Mouse (Mus musculus) MEL (cell line): ENCODE measurements at regions not wholly inside any gene's neighbourhood (a gene's known extent, or its start where the extent isn't known, plus 50 kb on each side); places are given as distances from the start of the nearest gene placed in this dataset.

ENCODE experiments used
- DNase-seq: peaks from one replicate; pipeline ENCODE4 v3.0.0; 2011; ENCODE audit warnings: low read depth, low spot score
- H3K27ac ChIP-seq: 2 replicates; pipeline ENCODE4 v1.5.1; 2012; ENCODE audit warnings: low read depth, mild to moderate bottlenecking, control low read depth, low read length, moderate library complexity; ENCODE audit not compliant: control insufficient read depth
- H3K27me3 ChIP-seq, 2 experiments: fragments of 150-350 bp in 1 of 2; sonication (generic) in 1 of 2; 2 replicates each; pipeline ENCODE4 v1.6.1; 2012; ENCODE audit warnings: low read length in 2 of 2, mild to moderate bottlenecking in 2 of 2, improper control_type of control experiment in 1 of 2, moderate library complexity in 1 of 2; ENCODE audit not compliant: insufficient read depth in 2 of 2, control insufficient read depth in 1 of 2
- H3K36me3 ChIP-seq, 2 experiments: 2 replicates each; pipeline ENCODE4 v1.6.1; 2012 to 2014; ENCODE audit warnings: low read length in 2 of 2, improper control_type of control experiment in 1 of 2, inconsistent platforms in 1 of 2, mild to moderate bottlenecking in 1 of 2; ENCODE audit not compliant: insufficient read depth in 2 of 2, control insufficient read depth in 1 of 2
- H3K4me1 ChIP-seq, 2 experiments: fragments of 150-350 bp in 1 of 2; sonication (generic) in 1 of 2; 2 replicates each; pipeline ENCODE4 v1.6.1; 2012; ENCODE audit warnings: low read length in 2 of 2, improper control_type of control experiment in 1 of 2, mild to moderate bottlenecking in 1 of 2; ENCODE audit not compliant: insufficient read depth in 2 of 2, control insufficient read depth in 1 of 2
- H3K4me3 ChIP-seq, 2 experiments: fragments of 150-350 bp in 1 of 2; sonication (generic) in 1 of 2; 2 replicates each; pipeline ENCODE4 v1.5.1; 2012; ENCODE audit warnings: low read depth in 2 of 2, low read length in 2 of 2, mild to moderate bottlenecking in 2 of 2, moderate library complexity in 2 of 2, control low read depth in 1 of 2, improper control_type of control experiment in 1 of 2; ENCODE audit not compliant: control insufficient read depth in 1 of 2, insufficient read depth in 1 of 2
- H3K79me2 ChIP-seq: 2 replicates; pipeline ENCODE4 v1.6.1; 2012; ENCODE audit warnings: mild to moderate bottlenecking, low read length, moderate library complexity; ENCODE audit not compliant: control insufficient read depth, poor library complexity, insufficient read depth
- H3K9ac ChIP-seq: 2 replicates; pipeline ENCODE4 v1.6.1; 2012; ENCODE audit warnings: low read depth, mild to moderate bottlenecking, control low read depth, low read length, moderate library complexity; ENCODE audit not compliant: control insufficient read depth, poor library complexity, severe bottlenecking
- H3K9me3 ChIP-seq: fragments of 150-350 bp; sonication (generic); replicated peaks from 2 replicates; pipeline ENCODE4 v1.6.1; 2012; ENCODE audit warnings: mild to moderate bottlenecking, low read length, improper control_type of control experiment, moderate library complexity; ENCODE audit not compliant: insufficient read depth
- BHLHE40 ChIP-seq: IDR thresholded peaks from 2 replicates; pipeline ENCODE4 v1.6.1; 2012; ENCODE audit warnings: low read depth, mild to moderate bottlenecking, inconsistent platforms, low read length, improper control_type of control experiment, borderline replicate concordance
- CHD1 ChIP-seq: IDR thresholded peaks from 2 replicates; pipeline ENCODE4 v1.6.1; 2012; ENCODE audit warnings: low read depth, mild to moderate bottlenecking, inconsistent platforms, low read length, improper control_type of control experiment
- CHD2 ChIP-seq: IDR thresholded peaks from 2 replicates; pipeline ENCODE4 v1.6.1; 2011; ENCODE audit warnings: low read length, improper control_type of control experiment
- CTCF ChIP-seq, 3 experiments: IDR thresholded peaks in 2 of 3; conservative IDR thresholded peaks in 1 of 3; 2 replicates each; pipeline ENCODE4 v1.5.1; 2011 to 2012; ENCODE audit warnings: low read length in 3 of 3, low read depth in 2 of 3, mild to moderate bottlenecking in 2 of 3, improper control_type of control experiment in 1 of 3, inconsistent platforms in 1 of 3, mixed read lengths in 1 of 3, moderate library complexity in 1 of 3; ENCODE audit not compliant: control insufficient read depth in 1 of 3, insufficient read depth in 1 of 3, poor library complexity in 1 of 3, severe bottlenecking in 1 of 3
- E2F4 ChIP-seq: IDR thresholded peaks from 2 replicates; pipeline ENCODE4 v1.6.1; 2011; ENCODE audit warnings: low read depth, low read length, improper control_type of control experiment, borderline replicate concordance
- EP300 ChIP-seq, 2 experiments: IDR thresholded peaks; 2 replicates each; pipeline ENCODE4 v1.6.1; 2011; ENCODE audit warnings: improper control_type of control experiment in 2 of 2, low read length in 2 of 2, low read depth in 1 of 2, mild to moderate bottlenecking in 1 of 2
- HCFC1 ChIP-seq: IDR thresholded peaks from 2 replicates; pipeline ENCODE4 v1.6.1; 2012; ENCODE audit warnings: low read depth, mild to moderate bottlenecking, inconsistent platforms, low read length, improper control_type of control experiment, moderate library complexity
- MAFK ChIP-seq: IDR thresholded peaks from 2 replicates; pipeline ENCODE4 v1.6.1; 2011; ENCODE audit warnings: low read depth, mild to moderate bottlenecking, low read length, improper control_type of control experiment, borderline replicate concordance
- MEF2A ChIP-seq: IDR thresholded peaks from 2 replicates; pipeline ENCODE4 v1.6.1; 2014; ENCODE audit warnings: low read depth, mild to moderate bottlenecking, inconsistent platforms, low read length, improper control_type of control experiment; ENCODE audit not compliant: poor library complexity, insufficient replicate concordance, severe bottlenecking; ENCODE audit errors: extremely low read depth
- MXI1 ChIP-seq: IDR thresholded peaks from 2 replicates; pipeline ENCODE4 v1.6.1; 2011; ENCODE audit warnings: mild to moderate bottlenecking, low read depth, low read length, improper control_type of control experiment
- NRF1 ChIP-seq: IDR thresholded peaks from 2 replicates; pipeline ENCODE4 v1.6.1; 2014; ENCODE audit warnings: low read depth, mild to moderate bottlenecking, inconsistent platforms, low read length, improper control_type of control experiment, moderate library complexity; ENCODE audit not compliant: poor library complexity, insufficient read depth, severe bottlenecking
- POLR2A ChIP-seq, 2 experiments: IDR thresholded peaks; 2 replicates each; pipeline ENCODE4 v1.6.1; 2011 to 2012; ENCODE audit warnings: low read length in 2 of 2, mild to moderate bottlenecking in 2 of 2, control low read depth in 1 of 2, improper control_type of control experiment in 1 of 2, low read depth in 1 of 2, moderate library complexity in 1 of 2; ENCODE audit not compliant: control insufficient read depth in 1 of 2, insufficient read depth in 1 of 2, poor library complexity in 1 of 2
- RCOR1 ChIP-seq: IDR thresholded peaks from 2 replicates; pipeline ENCODE4 v1.6.1; 2012; ENCODE audit warnings: low read depth, mild to moderate bottlenecking, inconsistent platforms, low read length, improper control_type of control experiment
- SIN3A ChIP-seq: IDR thresholded peaks from 2 replicates; pipeline ENCODE4 v1.6.1; 2012; ENCODE audit warnings: low read length, improper control_type of control experiment, inconsistent platforms
- TAL1 ChIP-seq: IDR thresholded peaks from 2 replicates; pipeline ENCODE4 v1.6.1; 2012; ENCODE audit warnings: mild to moderate bottlenecking, inconsistent platforms, low read length, moderate library complexity, mixed read lengths
- TBP ChIP-seq: IDR thresholded peaks from 2 replicates; pipeline ENCODE4 v1.8.0; 2011; ENCODE audit warnings: low read depth, low read length, improper control_type of control experiment
- ZNF384 ChIP-seq: IDR thresholded peaks from 2 replicates; pipeline ENCODE4 v1.6.1; 2012; ENCODE audit warnings: low read depth, mild to moderate bottlenecking, inconsistent platforms, low read length, improper control_type of control experiment

DNA sequence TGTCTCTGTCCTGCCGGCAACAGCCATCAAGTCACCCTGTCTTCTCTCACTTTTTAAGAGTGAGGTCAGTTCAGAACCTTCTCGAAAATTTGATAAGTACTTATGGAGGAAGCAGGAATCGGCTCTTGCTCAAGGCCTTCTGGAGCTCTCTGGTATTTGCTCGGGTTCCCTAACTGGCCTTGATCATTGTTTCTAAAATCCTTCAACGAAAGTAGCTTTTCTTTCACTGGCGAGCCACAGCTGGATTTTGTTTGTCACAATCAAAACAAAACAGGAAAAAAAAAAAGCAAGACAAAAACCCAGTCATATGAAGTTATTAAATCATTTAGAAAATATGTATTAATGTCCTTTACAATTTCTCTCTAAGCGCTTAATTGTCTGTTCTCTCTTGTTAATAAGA is 156.6 kb upstream of the Tex13c2 start:
- H3K79me2 ChIP-seq = no peaks in the 10 kb centered on the region
- H3K27ac ChIP-seq = no peak overlapping the region
- H3K27me3 ChIP-seq = no peaks in the 10 kb centered on the region
- TF ChIP-seq TBP (no peak), CHD2 (no peak), EP300 (IDR thresholded peaks at IDR 0.05; ENCODE audit: low read depth in 1 of 2, low read length in 2 of 2) (no peak)
- TF ChIP-seq, all 39 proteins: peak for 0
- Histone ChIP-seq H3K9ac (no peak overlapping the region), H3K4me3 (no peak overlapping the region), H3K9me3 (no peaks in the 10 kb centered on the region), H3K4me1 (no peaks in the 10 kb centered on the region), H3K36me3 (no peaks in the 10 kb centered on the region)
- DNase-seq = no peak

DNA sequence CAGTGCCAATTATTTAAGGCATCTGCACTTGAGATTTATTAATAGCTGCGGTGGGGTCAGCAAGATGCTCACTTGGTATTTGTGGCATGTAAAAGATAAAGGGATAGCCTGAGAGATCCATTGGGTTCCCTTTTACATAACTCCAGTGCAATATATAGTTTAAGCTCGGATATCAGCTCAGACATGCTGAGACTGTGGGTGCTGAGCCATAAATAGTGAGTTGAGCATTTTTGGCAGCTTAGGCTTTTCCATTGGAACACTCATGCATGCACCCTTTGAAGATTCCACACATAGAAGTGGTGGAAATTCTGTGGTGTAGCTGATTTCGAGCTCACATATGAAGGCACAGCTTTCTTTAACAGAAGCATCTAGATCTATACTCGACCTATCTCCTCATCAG is 155.9 kb upstream of the Tex13c2 start:
- H3K4me3 ChIP-seq = no peak overlapping the region
- no peak overlapping the region for H3K27ac ChIP-seq
- H3K4me1 ChIP-seq = no peaks in the 10 kb centered on the region
- no peaks in the 10 kb centered on the region for H3K79me2 ChIP-seq
- H3K9ac ChIP-seq = no peak overlapping the region
- no peak for TF ChIP-seq SIN3A
- no peak for TF ChIP-seq MEF2A
- no peak for TF ChIP-seq POLR2A (IDR thresholded peaks at IDR 0.05; ENCODE audit: control insufficient read depth in 1 of 2, insufficient read depth in 1 of 2, low read depth in 1 of 2, low read length in 2 of 2, poor library complexity in 1 of 2)
- no peak for TF ChIP-seq RCOR1
- no peak for TF ChIP-seq HCFC1
- TF ChIP-seq CHD1 = no peak
- no peak for TF ChIP-seq TAL1
- TF ChIP-seq MXI1 = no peak
- TF ChIP-seq CHD2 = no peak
- no peak for TF ChIP-seq MAFK
- no peak for TF ChIP-seq EP300 (IDR thresholded peaks at IDR 0.05; ENCODE audit: low read depth in 1 of 2, low read length in 2 of 2)
- TF ChIP-seq E2F4 = no peak
- no peak for TF ChIP-seq BHLHE40
- no peak for TF ChIP-seq CTCF (IDR thresholded peaks at IDR 0.05 in 2 of 3, conservative IDR thresholded peaks at IDR 0.05 in 1 of 3; ENCODE audit: control insufficient read depth in 1 of 3, insufficient read depth in 1 of 3, low read depth in 2 of 3, low read length in 3 of 3, poor library complexity in 1 of 3, severe bottlenecking in 1 of 3)
- no peak for TF ChIP-seq ZNF384
- no peak for TF ChIP-seq NRF1
- H3K9me3 ChIP-seq = no peaks in the 10 kb centered on the region
- no peak for DNase-seq
- no peaks in the 10 kb centered on the region for H3K36me3 ChIP-seq
- no peaks in the 10 kb centered on the region for H3K27me3 ChIP-seq
